Mouse (Mus musculus) urinary bladder, postnatal 36 days (tissue): ENCODE measurements around the gene Ccdc188.

ENCODE experiments used
- DNase-seq, 2 experiments: peaks; one replicate each; pipeline ENCODE4 v3.0.0; 2022; ENCODE audit warnings: low spot score in 2 of 2, mixed read lengths in 1 of 2

The Ccdc188 gene

DNA sequence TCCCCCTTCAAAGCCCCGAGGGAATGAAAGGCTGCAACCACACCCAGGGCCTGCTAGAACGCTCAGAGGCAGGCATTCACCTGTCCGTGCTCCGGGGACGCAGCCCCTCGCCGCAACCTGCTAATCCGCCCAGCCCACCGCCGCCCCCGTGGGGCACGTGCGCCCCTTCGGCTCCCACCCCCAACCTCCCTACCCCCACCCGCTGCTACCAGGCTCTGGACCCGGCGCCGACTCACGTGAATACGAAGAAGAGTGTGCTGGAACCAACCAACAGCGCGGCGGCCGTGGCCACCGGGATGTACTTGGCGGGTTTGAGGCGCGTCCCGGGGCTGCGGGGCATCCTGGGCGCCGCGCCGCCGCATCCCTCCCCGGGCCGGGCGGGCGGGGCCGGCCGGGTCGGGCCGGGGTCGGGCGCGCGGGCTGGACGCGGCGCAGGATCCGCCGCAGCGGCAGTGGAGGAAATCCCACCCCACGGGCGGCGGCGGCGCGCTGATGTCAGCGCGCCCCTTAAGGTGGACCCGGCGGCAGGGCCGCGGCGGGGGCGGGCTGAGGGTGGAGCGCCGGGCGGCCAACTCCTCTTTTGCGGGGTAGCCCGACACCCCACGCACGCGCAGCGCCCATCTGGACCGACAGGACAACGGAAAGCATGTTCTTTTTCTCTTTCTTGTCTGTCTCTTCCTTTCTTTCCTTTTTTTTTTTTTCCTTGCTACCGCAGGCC is 17.2 kb downstream of the Ccdc188 start, which contains the start of gene Zdhhc8:
TSS of gene Zdhhc8 (minus strand) at position 466 of the 718 bp plus-strand sequence.
- peak in 1 of 2 experiments; percentile 77 for DNase-seq

GRCm38 (mm10) chr16:18235389-18236065 is 17.8 kb downstream of the Ccdc188 start:
- peak; percentile 64 to 65 for DNase-seq

- no peak for DNase-seq
Measured at GRCm38 (mm10) chr16:18236676-18237501, 19.2 kb downstream of the Ccdc188 start.

- no peak for DNase-seq
Measured at GRCm38 (mm10) chr16:18241581-18241980, 23.9 kb downstream of the Ccdc188 start.

- no peak for DNase-seq
Measured at GRCm38 (mm10) chr16:18247521-18248399, 30.1 kb downstream of the Ccdc188 start.

- peak; percentile 96 to 99 for DNase-seq
Measured at GRCm38 (mm10) chr16:18248433-18249363, 31.0 kb downstream of the Ccdc188 start, which contains the start of the genes Trmt2a and Ranbp1. TSS of gene Trmt2a (plus strand) at chr16:18248679. TSS of gene Ranbp1 (minus strand) at chr16:18248732.

DNA sequence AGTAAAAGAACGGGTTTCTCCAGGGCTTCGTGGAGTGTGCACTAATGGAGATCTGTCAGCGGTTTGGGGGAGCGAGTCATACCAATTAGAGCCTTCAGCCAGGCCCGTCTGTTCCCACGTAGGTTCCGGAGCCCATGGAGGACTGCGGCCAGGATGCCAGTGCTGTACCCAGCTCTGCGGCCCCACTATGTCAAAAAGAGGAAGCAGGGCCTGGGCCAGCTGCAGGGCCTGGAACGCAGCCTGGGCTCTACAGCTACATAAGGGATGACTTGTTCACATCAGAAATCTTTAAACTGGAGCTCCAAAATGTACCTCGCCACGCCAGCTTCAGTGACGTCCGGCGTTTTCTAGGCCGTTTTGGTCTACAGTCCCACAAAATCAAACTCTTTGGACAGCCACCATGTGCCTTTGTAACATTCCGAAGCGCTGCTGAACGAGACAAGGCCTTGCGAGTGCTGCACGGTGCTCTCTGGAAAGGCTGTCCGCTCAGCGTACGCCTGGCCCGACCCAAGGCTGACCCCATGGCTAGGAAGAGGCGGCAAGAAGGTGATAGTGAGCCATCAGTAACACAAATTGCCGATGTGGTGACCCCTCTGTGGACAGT is 31.8 kb downstream of the Ccdc188 start:
- peak; percentile 32 to 39 for DNase-seq

- DNase-seq, result no peak
Measured at GRCm38 (mm10) chr16:18250231-18250630, 32.6 kb downstream of the Ccdc188 start.

DNA sequence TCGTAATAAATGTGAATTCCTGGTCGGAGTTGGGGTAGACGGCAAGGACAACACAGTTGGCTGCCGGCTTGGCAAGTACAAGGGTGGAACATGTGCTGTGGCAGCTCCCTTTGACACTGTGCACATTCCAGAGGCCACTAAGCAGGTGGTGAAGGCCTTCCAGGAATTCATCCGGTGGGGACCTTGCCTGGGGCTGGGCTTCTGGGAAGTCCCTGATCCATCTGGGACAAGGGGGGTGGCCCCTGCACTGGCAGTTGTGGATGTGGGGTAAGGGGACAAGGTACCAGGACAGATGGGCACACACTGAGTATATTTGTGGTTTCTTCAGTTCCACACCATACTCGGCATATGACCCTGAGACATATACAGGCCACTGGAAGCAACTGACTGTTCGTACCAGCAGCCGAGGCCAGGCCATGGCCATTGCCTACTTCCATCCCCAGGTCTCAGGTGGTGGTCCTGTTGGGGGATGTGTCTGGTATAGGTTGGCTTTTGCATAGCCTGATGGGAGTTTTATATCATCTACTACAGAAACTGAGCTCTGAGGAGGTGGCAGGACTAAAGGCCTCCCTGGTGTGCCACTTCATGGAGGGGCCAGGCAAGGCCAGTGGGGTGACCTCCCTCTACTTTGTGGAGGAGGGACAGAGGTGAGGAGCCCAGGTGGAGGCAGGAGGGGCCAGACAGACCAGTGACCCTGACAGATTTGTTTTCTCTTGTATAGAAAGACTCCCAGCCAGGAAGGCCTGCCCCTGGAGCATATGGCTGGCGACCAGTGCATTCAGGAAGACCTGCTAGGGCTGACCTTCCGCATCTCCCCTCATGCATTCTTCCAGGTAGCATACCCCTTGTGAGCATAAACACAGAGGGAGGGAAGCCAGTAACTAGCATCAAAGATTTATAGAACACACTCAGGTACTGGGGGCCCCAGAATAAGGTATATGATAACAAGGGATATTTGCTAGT is 33.4 kb downstream of the Ccdc188 start:
- DNase-seq, result no peak

DNA sequence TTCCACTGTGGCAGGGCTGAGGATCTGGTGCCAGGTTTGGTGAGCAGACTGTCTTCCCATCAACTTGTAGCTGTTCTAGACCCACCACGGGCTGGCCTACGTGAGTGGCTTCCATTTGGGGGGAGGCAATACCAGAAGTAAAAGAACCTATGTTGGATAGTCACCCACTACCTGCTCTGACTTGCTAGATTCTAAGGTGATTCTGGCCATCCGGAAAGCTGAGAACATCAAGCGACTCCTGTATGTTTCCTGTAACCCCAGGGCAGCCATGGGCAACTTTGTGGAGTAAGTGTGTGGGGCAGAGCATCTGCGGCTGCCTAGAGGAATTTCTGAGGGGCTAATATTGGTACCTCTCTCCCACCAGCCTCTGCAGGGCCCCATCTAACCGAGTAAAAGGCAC is 35.1 kb downstream of the Ccdc188 start:
- no peak for DNase-seq

GRCm38 (mm10) chr16:18253866-18254265 is 36.2 kb downstream of the Ccdc188 start:
- no peak for DNase-seq

DNA sequence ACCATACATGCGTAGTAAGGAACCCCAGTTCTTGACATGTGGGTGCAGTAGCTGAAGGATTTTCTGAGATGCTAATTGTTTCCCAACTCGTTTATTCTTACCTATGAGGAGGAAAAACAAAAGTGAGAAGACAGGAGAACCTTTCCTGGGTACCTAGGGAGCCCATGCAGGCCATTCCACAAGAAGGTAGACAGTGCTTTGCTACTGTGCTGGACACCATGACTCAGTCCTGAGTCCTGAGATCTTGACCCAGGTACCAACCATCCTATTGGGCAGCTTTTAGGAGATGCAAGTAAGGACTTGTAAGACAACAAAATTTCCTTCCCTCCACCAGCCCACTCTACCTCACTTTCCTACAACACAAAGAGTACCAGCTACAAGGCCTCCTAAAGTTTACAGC is 40.5 kb downstream of the Ccdc188 start, which contains the start of gene Gm49776:
TSS of gene Gm49776 (minus strand) at position 101 of the 400 bp plus-strand sequence.
- DNase-seq, result no peak

DNA sequence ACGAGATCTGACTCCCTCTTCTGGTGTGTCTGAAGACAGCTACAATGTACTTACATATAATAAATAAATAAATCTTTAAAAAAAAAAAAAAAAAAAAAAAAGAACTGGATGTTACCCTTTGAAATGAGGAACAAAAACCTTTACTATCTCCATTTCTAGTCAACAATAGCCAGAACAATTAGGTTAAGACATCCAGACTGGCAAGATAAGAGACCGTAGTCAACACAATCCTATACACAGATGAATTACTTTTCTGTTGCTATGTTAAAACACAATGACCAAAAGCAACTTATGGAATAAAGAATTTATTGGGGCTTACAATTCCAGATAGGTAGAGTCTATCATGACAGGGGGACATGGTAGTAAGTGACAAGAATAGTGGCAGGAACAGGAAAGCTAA is 47.3 kb downstream of the Ccdc188 start:
- DNase-seq, result no peak

GRCm38 (mm10) chr16:18268182-18268581 is 50.5 kb downstream of the Ccdc188 start:
- DNase-seq, result no peak
